ENCODE assay signal across 8 mouse cellular contexts in genomic region chr9:57940349-57940794, GRCm38 (mm10). TPM values are rescaled to one million over a fixed set of nuclear protein-coding genes. Genes with fewer than 3 reads are reported as not detected.
DNase-seq lines count a peak whose midpoint lies in the region; ATAC-seq lines count a peak whose summit lies in the region.

No protein-coding gene starts in this region.

- no peaks in the 10 kb centered on the region for H3K36me3 ChIP-seq in forebrain, embryonic 12.5 days (replicated peaks)
- H3K36me3 ChIP-seq in midbrain, embryonic 13.5 days, result no peaks in the 10 kb centered on the region

- peak overlapping the region; percentile 98 for H3K4me2 ChIP-seq in forebrain, embryonic 12.5 days
- peak overlapping the region; percentile 92 for H3K4me2 ChIP-seq in midbrain, embryonic 13.5 days (replicated peaks)

- no peaks in the 10 kb centered on the region for H3K9me3 ChIP-seq in forebrain, embryonic 12.5 days
- no peaks in the 10 kb centered on the region for H3K9me3 ChIP-seq in midbrain, embryonic 13.5 days

- ATAC-seq in cerebellum, adult (ENCODE audit: insufficient number of reproducible peaks, low FRiP score, low TSS enrichment), result peak; percentile 3; the same call in 1 of the 2 replicates
- ATAC-seq in forebrain, embryonic 12.5 days (ENCODE audit: low FRiP score), result peak; percentile 72
- peak; percentile 80 for ATAC-seq in midbrain, embryonic 13.5 days

- peaks cover 29% of the 10 kb centered on the region for H3K4me1 ChIP-seq in forebrain, embryonic 12.5 days
- H3K4me1 ChIP-seq in midbrain, embryonic 13.5 days (replicated peaks), result peaks cover 48% of the 10 kb centered on the region

- peaks cover 69% of the 10 kb centered on the region for H3K27me3 ChIP-seq in forebrain, embryonic 12.5 days
- H3K27me3 ChIP-seq in midbrain, embryonic 13.5 days, result peaks cover 47% of the 10 kb centered on the region

- peak overlapping the region; percentile 75 for H3K4me3 ChIP-seq in forebrain, embryonic 12.5 days (replicated peaks)
- peak overlapping the region; percentile 87 for H3K4me3 ChIP-seq in midbrain, embryonic 13.5 days (replicated peaks)

- no peak for DNase-seq in cerebellum, adult 8-10 months
- DNase-seq in right cerebral cortex, postnatal 10 days (ENCODE audit: low spot score in 2 of 2), result peak; percentile 73 to 75
- DNase-seq in right cerebral cortex, postnatal 36 days (ENCODE audit: low spot score in 2 of 2), result no peak
- peak; percentile 51 for DNase-seq in kidney, postnatal 14 days
- no peak for DNase-seq in ovary, adult 18-20 months (ENCODE audit: low spot score)

- WGBS in forebrain, embryonic 12.5 days, result 0% methylated on average over 44 of the region's 44 CpGs
- 0% methylated on average over 40 of the region's 44 CpGs for WGBS in midbrain, embryonic 13.5 days

- H3K9ac ChIP-seq in forebrain, embryonic 12.5 days, result peak overlapping the region; percentile 87
- peak overlapping the region; percentile 85 for H3K9ac ChIP-seq in midbrain, embryonic 13.5 days (replicated peaks)

- peak overlapping the region; percentile 77 for H3K27ac ChIP-seq in forebrain, embryonic 12.5 days
- H3K27ac ChIP-seq in midbrain, embryonic 13.5 days, result peak overlapping the region; percentile 92

RNA-seq across cellular contexts. Expression of gene Sema7a, which starts 0.5 kb away (rescaled TPM):
- 0.43 and 1.4 TPM in 2 replicates for polyA plus RNA-seq in forebrain, embryonic 12.5 days (2016; fragmentation: Nextera tagmentation; extraction: Ambion mirVana)
- polyA plus RNA-seq in midbrain, embryonic 13.5 days (2015; fragmentation: Nextera tagmentation; extraction: Ambion mirVana), result 1.9 and 2.7 TPM in 2 replicates

RNA-seq across cellular contexts. Expression of gene Ubl7, which starts 29.6 kb away (rescaled TPM):
- polyA plus RNA-seq in forebrain, embryonic 12.5 days (2016; fragmentation: Nextera tagmentation; extraction: Ambion mirVana), result 129 and 138 TPM in 2 replicates
- polyA plus RNA-seq in midbrain, embryonic 13.5 days (2015; fragmentation: Nextera tagmentation; extraction: Ambion mirVana), result 169 and 170 TPM in 2 replicates

Comparison
In these comparisons a context has a peak if more than half of its experiments do, and no peak if none do; other contexts are left out.
1. DNase-seq: peak in right cerebral cortex, postnatal 10 days (2 of 2) and kidney, postnatal 14 days (single experiment); none in cerebellum, adult 8-10 months (single experiment), right cerebral cortex, postnatal 36 days (0 of 2) and ovary, adult 18-20 months (single experiment).
2. ATAC-seq: peak in every context shown above with its lines; median percentile 80 in midbrain, embryonic 13.5 days; 72 in forebrain, embryonic 12.5 days; 3 in cerebellum, adult.